Mouse (Mus musculus) urinary bladder, postnatal 0 days (tissue): Measurements from ENCODE around the gene Spaca7. TPM values are rescaled to one million over a fixed set of nuclear protein-coding genes. Genes with fewer than 3 reads are reported as not detected.

ENCODE experiments used
- polyA plus RNA-seq: library from polyadenylated mRNA; unstranded; fragments of >200 nt; fragmentation: Nextera tagmentation; extraction: Ambion mirVana; gene quantifications from 2 replicates; pipeline ENCODE4 v1.2.1, GENCODE M21; 2015

Spaca7 gene
- polyA plus RNA-seq = not detected in 2 replicates

DNA sequence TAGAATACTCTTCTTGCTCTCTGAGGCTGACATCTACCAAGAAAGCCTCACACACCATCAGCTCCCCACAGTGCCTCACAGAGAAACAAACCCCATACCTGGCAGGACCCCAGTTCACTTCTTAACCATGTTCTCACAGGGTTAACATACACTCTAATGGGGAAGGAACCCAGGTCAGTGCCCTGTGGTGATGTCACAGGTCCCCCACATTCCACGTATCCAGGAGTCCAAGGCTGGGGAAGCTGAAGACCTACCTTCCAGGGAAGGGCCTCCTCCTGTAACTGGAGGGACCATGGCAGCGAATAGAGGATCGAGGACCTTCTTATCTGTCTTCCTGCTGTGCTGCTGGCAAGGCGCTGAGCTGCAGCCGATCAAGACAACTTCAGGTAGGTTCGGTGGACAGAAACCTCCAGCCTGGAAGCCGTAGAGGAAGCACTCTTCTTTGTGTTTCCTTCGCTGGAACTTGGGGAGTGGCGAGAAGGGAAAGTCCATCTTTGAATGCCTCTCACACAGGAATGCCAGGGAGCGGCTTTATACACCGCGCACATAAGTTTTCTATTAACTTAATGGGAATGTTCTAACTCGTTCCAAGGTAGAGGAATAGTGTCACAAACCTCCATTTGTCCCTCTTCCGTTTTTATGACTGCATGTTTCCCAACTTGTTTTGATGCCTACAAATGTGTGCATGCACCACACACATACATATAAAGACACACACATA lies at the start of gene Spaca7:
Spaca7 (plus strand) TSS at position 216 of the 721 bp plus-strand sequence.

Other genes with a start within 250 kb of the Spaca7 start
- gene Sox1, start 177.7 kb upstream of the Spaca7 start, polyA plus RNA-seq = not detected in 2 replicates
- 15.8 and 18.3 TPM in 2 replicates for gene Tubgcp3, start 99.2 kb downstream of the Spaca7 start, polyA plus RNA-seq
- gene Atp11a, start 184.0 kb downstream of the Spaca7 start, polyA plus RNA-seq = 17.4 and 21.7 TPM in 2 replicates